In genomic region chr14:55681160-55682117, GRCm38 (mm10) we compare ENCODE assay signal across 7 mouse cellular contexts. TPM values are rescaled to one million over a fixed set of nuclear protein-coding genes. Genes with fewer than 3 reads are reported as not detected.
DNase-seq lines count a peak whose midpoint lies in the region; ATAC-seq and TF ChIP-seq lines count a peak whose summit lies in the region.

Tinf2 (minus strand) TSS chr14:55681820.

- H3K4me3 ChIP-seq in embryonic facial prominence, embryonic 10.5 days, result peak within 1 kb of the TSS; percentile 85
- H3K4me3 ChIP-seq in intestine, postnatal 0 days (ENCODE audit: low read depth, low read length), result peak within 1 kb of the TSS; percentile 66
- peak within 1 kb of the TSS; percentile 72 for H3K4me3 ChIP-seq in midbrain, embryonic 12.5 days
- H3K4me3 ChIP-seq in small intestine, adult 2 months (ENCODE audit: low read depth, low read length), result peak within 1 kb of the TSS; percentile 76

- ATAC-seq in intestine, postnatal 0 days, result peak; percentile 98
- peak; percentile 98 for ATAC-seq in midbrain, embryonic 12.5 days (ENCODE audit: low FRiP score, low read depth)

- peaks cover 42% of the 10 kb centered on the region for H3K36me3 ChIP-seq in embryonic facial prominence, embryonic 10.5 days (replicated peaks)
- peaks cover 32% of the 10 kb centered on the region for H3K36me3 ChIP-seq in intestine, postnatal 0 days (ENCODE audit: control insufficient read depth, insufficient read depth)
- peaks cover 36% of the 10 kb centered on the region for H3K36me3 ChIP-seq in midbrain, embryonic 12.5 days
- H3K36me3 ChIP-seq in small intestine, adult 2 months (ENCODE audit: control insufficient read depth, insufficient read depth, low read length), result peaks cover 31% of the 10 kb centered on the region

- no peak; the same call in 1 of the 2 replicates for TF ChIP-seq POLR2A in small intestine, adult 2 months (IDR thresholded peaks at IDR 0.05; ENCODE audit: low read depth, low read length)

- peak within 1 kb of the TSS; percentile 81 for H3K4me2 ChIP-seq in intestine, postnatal 0 days (replicated peaks; ENCODE audit: low read depth)
- peak within 1 kb of the TSS; percentile 75 for H3K4me2 ChIP-seq in midbrain, embryonic 12.5 days (replicated peaks)

- TF ChIP-seq CTCF in intestine, postnatal 0 days (IDR thresholded peaks at IDR 0.05; ENCODE audit: low read depth), result peak; percentile 89
- TF ChIP-seq CTCF in small intestine, adult 2 months (IDR thresholded peaks at IDR 0.05; ENCODE audit: extremely low read depth, insufficient read length, insufficient replicate concordance, low read depth, low read length), result peak; percentile 85

- H3K9me3 ChIP-seq in embryonic facial prominence, embryonic 10.5 days, result no peaks in the 10 kb centered on the region
- no peaks in the 10 kb centered on the region for H3K9me3 ChIP-seq in intestine, postnatal 0 days (ENCODE audit: control insufficient read depth)
- H3K9me3 ChIP-seq in midbrain, embryonic 12.5 days, result no peaks in the 10 kb centered on the region

- under 1% methylated on average over 66 of the region's 66 CpGs for WGBS in embryonic facial prominence, embryonic 10.5 days
- under 1% methylated on average over 66 of the region's 66 CpGs for WGBS in intestine, postnatal 0 days
- under 1% methylated on average over 65 of the region's 66 CpGs for WGBS in midbrain, embryonic 12.5 days
- under 1% methylated on average over 66 of the region's 66 CpGs for WGBS in small intestine, adult 2 months

- peaks cover 17% of the 10 kb centered on the region for H3K4me1 ChIP-seq in embryonic facial prominence, embryonic 10.5 days
- no peaks in the 10 kb centered on the region for H3K4me1 ChIP-seq in intestine, postnatal 0 days (replicated peaks; ENCODE audit: control insufficient read depth, insufficient read depth, low read length)
- peaks cover 11% of the 10 kb centered on the region for H3K4me1 ChIP-seq in midbrain, embryonic 12.5 days
- H3K4me1 ChIP-seq in small intestine, adult 2 months (ENCODE audit: control insufficient read depth, insufficient read depth, insufficient read length, low read length), result no peaks in the 10 kb centered on the region

- H3K27ac ChIP-seq in embryonic facial prominence, embryonic 10.5 days (replicated peaks), result peak within 1 kb of the TSS; percentile 92
- peak within 1 kb of the TSS; percentile 87 for H3K27ac ChIP-seq in intestine, postnatal 0 days (ENCODE audit: low read depth, low read length)
- H3K27ac ChIP-seq in midbrain, embryonic 12.5 days (replicated peaks), result peak within 1 kb of the TSS; percentile 56; the same call in 1 of the 2 replicates
- H3K27ac ChIP-seq in small intestine, adult 2 months (ENCODE audit: insufficient read depth, low read depth, low read length), result peak within 1 kb of the TSS; percentile 78

- peak within 1 kb of the TSS; percentile 56 for H3K9ac ChIP-seq in intestine, postnatal 0 days (ENCODE audit: low read depth, low read length)
- H3K9ac ChIP-seq in midbrain, embryonic 12.5 days (replicated peaks), result peak within 1 kb of the TSS; percentile 73

- intact Hi-C loops in left cerebral cortex, postnatal 4 days (cut with DNase I), result loop anchor here (10.0 kb wide), 1 partner anchor 223 kb away; the partner anchor contains the start of gene Sdr39u1

- peak; percentile 95 for DNase-seq in adrenal gland, postnatal 10 days
- peak; percentile 97 for DNase-seq in embryonic facial prominence, embryonic 10.5 days (ENCODE audit: low spot score)
- peak; percentile 50 for DNase-seq in gonadal fat pad, adult 2 months (ENCODE audit: low read depth)
- DNase-seq in left cerebral cortex, postnatal 4 days, result peak; percentile 95

- H3K27me3 ChIP-seq in embryonic facial prominence, embryonic 10.5 days (replicated peaks; ENCODE audit: low read depth, poor library complexity, severe bottlenecking), result no peaks in the 10 kb centered on the region
- no peaks in the 10 kb centered on the region for H3K27me3 ChIP-seq in intestine, postnatal 0 days (replicated peaks; ENCODE audit: control insufficient read depth, insufficient read depth, low read length)
- H3K27me3 ChIP-seq in midbrain, embryonic 12.5 days, result no peaks in the 10 kb centered on the region
- no peaks in the 10 kb centered on the region for H3K27me3 ChIP-seq in small intestine, adult 2 months (ENCODE audit: control insufficient read depth, insufficient read depth, low read length)

RNA-seq across cellular contexts. Expression of gene Tinf2, which starts in this region (rescaled TPM):
- 10 to 100 TPM; 19.5 to 23.1 TPM for total RNA-seq in adrenal gland, postnatal 10 days (2021)
- polyA plus RNA-seq in embryonic facial prominence, embryonic 10.5 days (2016; fragmentation: Nextera tagmentation; extraction: Ambion mirVana), result 65.8 and 69.2 TPM in 2 replicates
- polyA plus RNA-seq in gonadal fat pad, adult 2 months (2012; rRNA removed), result 12.3 and 12.4 TPM in 2 replicates
- 20.6 and 21.9 TPM in 2 replicates for polyA plus RNA-seq in intestine, postnatal 0 days (2015; fragmentation: Nextera tagmentation; extraction: Ambion mirVana)
- total RNA-seq in left cerebral cortex, postnatal 4 days (2021), result 10 to 100 TPM; 11.8 to 15.6 TPM
- 53.5 and 55.4 TPM in 2 replicates for polyA plus RNA-seq in midbrain, embryonic 12.5 days (2016; fragmentation: Nextera tagmentation; extraction: Ambion mirVana)
- polyA plus RNA-seq in small intestine, adult 2 months (2012; rRNA removed), result 8.1 and 11.1 TPM in 2 replicates

Comparison
In these comparisons a context has a peak if more than half of its experiments do, and no peak if none do; other contexts are left out.
1. Peak in every context shown above with its lines: DNase-seq, ATAC-seq, H3K4me3 ChIP-seq and H3K27ac ChIP-seq.